Mouse (Mus musculus) bone marrow, adult 2 months (tissue): ENCODE results near the gene Galnt5.

Experiments
- CTCF ChIP-seq: fragments of 200-500 bp; IDR thresholded peaks from 2 replicates; pipeline ENCODE4 v1.5.1; 2011; ENCODE audit warnings: low read length, control low read depth; ENCODE audit not compliant: control insufficient read depth, insufficient read depth
- POLR2A ChIP-seq: fragments of 200-500 bp; IDR thresholded peaks from 2 replicates; pipeline ENCODE4 v1.6.1; 2011; ENCODE audit warnings: low read depth, mild to moderate bottlenecking, control low read depth, low read length, borderline replicate concordance; ENCODE audit not compliant: control insufficient read depth

DNA sequence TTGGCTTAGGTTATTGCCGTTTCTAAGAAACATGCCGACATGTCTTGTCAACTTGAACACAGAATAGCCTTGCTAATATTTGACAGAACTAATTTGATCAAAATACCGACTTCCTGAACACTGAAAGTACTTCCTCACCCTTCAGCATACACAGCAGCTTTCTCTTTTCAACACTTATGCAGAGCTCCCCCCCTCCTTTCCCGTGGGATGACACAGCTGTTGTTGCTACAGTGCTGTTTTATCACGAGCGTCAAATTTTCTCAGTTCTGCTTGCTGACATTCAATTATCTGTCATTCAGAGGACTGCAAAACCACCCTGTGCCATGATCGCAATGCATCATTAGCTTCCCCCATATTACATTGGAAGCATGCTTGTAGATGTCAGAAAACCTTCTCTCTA is 44.2 kb downstream of the Galnt5 start:
- TF ChIP-seq POLR2A: no peak
- TF ChIP-seq CTCF: no peak
